Mouse (Mus musculus) adrenal gland, postnatal 10 days (tissue): ENCODE measurements around the gene Cxcr3. TPM values are rescaled to one million over a fixed set of nuclear protein-coding genes. Genes with fewer than 3 reads are reported as not detected.

Experiments used
- total RNA-seq, 2 experiments: library from RNA; stranded (reverse); gene quantifications; 2 replicates each; pipeline ENCODE4 v1.2.3; 2021

Cxcr3 gene
- total RNA-seq, 2 experiments from 2014 or later = 0.63 to 0.67 TPM

Other genes with a start within 250 kb of the Cxcr3 start
- 10 to 100 TPM; 24.3 to 33.6 TPM for gene Taf1, start 201.5 kb downstream of the Cxcr3 start, total RNA-seq
- 100 to 1,000 TPM in 1 of 2 experiments, 10 to 100 TPM in 1; 98.3 to 196 TPM for gene Ogt, start 94.2 kb downstream of the Cxcr3 start, total RNA-seq
- gene Gm4779, start 60.2 kb upstream of the Cxcr3 start, total RNA-seq = not detected
- not detected for gene 8030474K03Rik, start 60.4 kb upstream of the Cxcr3 start, total RNA-seq
- 10 to 100 TPM in 1 of 2 experiments, 1 to 10 TPM in 1; 8.4 to 11.8 TPM for gene Nhsl2, start 115.1 kb upstream of the Cxcr3 start, total RNA-seq